Mouse (Mus musculus) left cerebral cortex, adult 18-20 months (tissue): ENCODE results near the gene Dctn1. TPM values are rescaled to one million over a fixed set of nuclear protein-coding genes. Genes with fewer than 3 reads are reported as not detected.
A peak's percentile ranks its signal among the peaks of the same experiment; 100 is the strongest.

Experiments used
- DNase-seq, 2 experiments: peaks; one replicate each; pipeline ENCODE4 v3.0.0; 2021 to 2022; ENCODE audit warnings: low spot score in 2 of 2, mixed read lengths in 1 of 2
- total RNA-seq, 2 experiments: library from RNA; stranded (reverse); gene quantifications; 2 replicates each; pipeline ENCODE4 v1.2.3; 2021

Gene Dctn1
- total RNA-seq, 2 experiments from 2014 or later = 369 to 374 TPM

DNA sequence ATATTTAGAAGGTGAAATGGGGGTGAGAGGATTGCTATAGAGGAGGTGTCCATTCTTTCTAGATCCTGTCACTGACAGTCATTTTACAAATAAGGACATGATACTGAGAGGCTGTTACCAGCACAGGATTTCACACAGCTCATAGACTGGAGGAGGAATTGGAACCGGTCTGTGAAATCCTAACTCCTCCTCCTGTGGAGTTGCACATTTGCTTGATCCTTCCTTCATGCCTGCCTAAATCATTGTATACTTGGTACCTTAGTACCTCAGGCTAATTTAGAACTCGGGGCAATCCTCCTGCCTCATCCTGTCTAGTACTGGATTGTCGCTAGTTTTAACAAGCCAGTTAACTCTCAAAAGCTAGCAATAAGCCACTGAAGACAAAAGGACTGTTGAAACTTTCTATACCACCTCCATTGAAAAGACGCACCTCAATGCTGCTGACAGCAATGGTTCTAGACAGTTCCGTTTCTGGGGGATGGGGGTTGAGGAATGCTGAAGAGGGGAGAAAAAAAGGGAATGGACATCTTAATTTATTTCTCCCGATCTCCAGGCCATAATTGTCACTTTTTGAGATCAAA, 604 bp upstream of the Dctn1 start:
- DNase-seq = no peak

DNA sequence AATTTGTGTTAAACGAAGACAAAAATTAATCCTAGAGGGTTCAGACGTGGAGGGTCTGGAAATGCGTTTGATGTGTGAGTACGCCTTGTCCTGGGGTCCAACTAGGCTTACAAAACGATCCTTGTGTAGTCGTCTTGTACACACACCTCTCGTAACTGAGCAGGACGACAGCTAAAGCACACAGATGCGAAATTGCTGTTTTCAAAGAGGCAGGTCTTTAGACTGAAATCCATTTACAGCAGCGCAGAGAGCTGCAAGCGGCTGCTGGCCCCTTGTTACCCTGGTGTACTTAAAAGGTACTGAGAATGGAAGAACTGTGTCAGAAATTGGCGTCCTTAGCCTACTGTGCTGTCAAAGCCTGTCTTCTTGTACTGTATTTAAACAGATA, 517 bp downstream of the Dctn1 start:
- DNase-seq = no peak

DNA sequence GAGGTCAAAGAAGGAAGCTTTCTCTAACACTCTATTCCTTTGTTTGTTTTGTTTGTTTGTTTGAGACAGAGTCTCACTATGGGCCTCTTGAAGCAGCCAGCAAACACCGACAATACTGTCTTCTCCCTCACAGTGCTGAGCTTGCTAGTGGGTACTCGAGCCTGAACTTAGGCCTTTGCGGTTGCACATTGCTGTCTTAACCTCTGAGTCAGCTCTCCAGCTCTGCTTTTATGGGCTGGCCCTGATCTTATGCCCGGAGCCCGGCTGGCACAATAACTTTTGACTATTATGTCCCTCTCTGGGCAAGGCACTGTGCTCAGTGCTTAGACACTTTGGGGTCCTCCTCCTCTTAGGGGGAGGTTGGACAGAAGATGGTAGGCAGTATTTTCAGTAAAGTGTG, 4.2 kb downstream of the Dctn1 start:
- DNase-seq = no peak

DNA sequence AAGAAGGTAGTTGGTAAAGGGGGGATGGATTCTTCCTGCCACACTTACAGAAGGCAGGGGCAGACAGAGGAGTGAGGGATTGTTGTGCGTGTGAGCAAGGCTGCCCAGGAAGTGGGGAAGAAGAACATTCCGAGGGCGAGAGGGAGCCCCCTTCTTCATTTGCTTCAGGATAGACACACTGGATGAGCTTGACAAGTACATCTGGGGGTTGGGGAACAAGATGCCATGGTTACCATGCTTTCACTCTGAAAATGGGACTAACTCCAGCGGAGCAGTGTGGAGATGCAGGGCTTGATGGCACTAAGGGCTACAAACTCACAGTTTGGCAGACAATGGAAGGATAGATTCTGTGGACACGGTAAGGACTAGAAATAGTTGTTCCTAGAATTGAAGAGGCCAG, 5.3 kb downstream of the Dctn1 start:
- no peak for DNase-seq

DNA sequence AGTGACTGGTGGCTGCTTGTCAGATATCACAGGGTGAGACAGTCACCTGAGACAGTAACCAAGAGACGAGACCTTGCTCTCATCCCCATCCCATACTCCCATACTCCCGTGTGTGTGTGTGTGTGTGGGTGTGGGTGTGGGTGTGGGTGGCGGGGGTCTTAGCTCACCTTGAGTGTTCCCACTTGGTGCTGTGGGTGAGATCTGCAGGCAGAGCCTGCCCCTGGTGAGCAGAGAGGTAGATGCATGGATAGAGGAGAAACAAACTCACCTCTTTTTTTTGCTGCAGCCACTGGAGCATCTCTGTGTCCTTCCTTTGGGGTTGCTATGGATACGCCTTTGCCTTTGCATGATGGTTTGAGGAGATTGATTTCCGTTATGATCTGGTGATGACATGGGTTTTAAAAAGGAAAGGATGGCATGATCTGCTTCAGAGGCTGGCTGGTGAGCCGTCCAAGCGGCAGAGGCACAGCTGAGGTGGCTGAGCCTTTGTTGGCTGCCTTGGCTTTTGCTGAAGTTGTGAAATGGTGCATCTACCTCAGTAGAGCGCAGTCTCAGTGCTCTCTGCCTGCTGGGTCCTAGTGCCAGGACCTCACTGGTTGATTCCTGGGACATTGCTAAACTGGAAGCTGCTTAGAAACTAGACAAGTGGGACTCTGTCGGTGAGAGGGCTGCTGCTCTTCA, 6.7 kb downstream of the Dctn1 start:
- DNase-seq = peak; percentile 73 to 82

DNA sequence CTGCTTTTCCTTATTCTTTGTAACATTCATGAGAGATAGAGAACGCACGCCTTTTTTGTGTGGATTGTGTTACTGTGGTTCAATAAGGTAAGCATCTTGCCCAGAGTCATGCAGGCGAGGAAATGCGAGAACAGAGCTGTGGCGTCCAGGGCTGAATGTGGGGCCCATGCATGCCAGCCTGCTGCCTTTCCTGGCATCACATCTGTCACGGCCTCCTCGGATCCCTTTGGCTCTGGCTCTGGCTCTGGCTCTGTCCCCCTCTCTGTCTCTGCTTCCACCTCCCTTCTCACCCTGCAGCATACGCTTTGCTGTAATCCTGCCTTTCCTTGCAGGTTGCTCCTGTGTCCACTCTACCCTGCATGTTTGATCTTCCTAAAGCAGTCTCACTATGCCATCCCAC, 10.3 kb downstream of the Dctn1 start:
- DNase-seq = no peak

DNA sequence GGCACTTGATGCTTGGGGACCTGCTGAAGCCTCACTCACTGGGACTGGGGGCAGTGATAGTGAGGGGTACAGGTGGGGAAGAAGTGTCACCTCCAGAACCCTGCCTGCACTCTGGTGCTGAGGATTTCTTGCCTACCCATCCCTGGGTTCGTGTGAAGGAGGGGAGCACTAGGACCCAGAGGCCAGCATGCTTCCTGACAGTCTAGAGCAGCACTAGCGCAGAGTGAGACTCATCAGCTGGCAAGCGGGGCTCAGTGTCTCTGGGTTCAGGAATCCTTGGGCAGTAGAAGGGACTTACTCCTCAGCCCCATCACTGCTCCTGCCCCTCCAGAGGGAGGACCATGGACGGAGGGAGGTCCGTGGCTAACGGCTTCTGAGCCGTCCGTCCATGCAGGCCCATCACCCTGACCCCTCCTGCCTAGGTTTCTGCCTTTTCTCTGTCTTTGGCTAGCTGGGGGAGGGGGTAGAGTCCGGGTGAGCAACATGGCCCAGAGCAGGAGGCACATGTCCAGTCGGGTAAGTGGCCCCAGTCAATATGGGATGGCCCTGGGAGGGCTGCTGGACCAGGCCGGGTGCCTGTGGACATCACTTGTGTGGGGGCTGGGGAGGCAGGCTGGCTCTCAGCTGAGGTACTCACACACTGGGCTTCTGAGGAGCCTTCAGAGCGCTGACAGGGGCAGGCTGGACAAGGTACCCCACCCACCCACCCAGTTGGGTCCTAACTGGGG, 13.8 kb downstream of the Dctn1 start:
- DNase-seq = peak; percentile 86 to 87

DNA sequence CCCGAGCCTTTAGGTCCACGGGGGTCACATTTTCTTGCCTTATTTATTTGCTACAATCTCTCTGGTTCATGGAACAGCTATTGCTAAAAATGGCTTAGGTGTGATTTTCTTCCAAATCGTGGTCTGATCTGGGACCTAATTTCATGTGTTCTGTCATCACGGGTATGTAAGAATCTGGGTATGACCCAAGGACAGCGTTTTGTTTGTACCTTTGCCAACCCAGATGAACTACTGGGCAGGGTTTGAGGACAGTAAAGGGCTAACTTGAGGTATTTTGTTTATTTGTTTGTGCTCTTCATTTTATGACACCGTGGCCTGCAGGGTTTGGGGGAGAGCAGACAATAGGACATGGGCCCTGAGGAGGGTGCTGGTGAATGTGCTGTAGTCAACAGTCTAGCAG, 14.9 kb downstream of the Dctn1 start:
- no peak for DNase-seq

DNA sequence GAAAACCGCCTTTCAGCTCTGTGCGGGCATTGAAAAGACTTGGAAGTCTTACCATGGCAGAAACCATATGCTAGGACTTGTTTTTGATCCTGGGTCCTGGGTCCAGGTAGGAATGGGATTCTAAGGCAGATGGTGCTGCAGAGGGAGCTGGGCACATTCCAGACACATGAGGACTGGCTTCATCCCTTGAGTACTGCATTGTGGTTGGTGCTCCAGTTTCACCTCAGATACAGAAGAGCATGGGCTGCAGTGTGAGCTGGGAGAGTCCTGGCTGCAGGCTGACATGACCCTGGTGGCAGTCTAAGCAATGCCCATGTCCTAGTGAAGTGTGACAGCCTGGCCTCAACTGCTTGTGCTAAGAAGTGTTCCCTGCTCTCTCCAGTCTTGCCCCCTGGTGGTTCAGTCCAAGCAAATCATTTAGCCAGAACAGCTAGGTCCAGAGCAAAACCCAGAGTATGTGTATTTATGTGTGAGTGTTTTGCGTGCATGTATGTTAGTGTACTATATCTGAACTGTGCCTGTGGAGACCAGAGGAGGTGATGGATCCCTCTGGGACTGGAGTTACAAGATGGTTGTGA, 19.2 kb downstream of the Dctn1 start:
- no peak for DNase-seq

DNA sequence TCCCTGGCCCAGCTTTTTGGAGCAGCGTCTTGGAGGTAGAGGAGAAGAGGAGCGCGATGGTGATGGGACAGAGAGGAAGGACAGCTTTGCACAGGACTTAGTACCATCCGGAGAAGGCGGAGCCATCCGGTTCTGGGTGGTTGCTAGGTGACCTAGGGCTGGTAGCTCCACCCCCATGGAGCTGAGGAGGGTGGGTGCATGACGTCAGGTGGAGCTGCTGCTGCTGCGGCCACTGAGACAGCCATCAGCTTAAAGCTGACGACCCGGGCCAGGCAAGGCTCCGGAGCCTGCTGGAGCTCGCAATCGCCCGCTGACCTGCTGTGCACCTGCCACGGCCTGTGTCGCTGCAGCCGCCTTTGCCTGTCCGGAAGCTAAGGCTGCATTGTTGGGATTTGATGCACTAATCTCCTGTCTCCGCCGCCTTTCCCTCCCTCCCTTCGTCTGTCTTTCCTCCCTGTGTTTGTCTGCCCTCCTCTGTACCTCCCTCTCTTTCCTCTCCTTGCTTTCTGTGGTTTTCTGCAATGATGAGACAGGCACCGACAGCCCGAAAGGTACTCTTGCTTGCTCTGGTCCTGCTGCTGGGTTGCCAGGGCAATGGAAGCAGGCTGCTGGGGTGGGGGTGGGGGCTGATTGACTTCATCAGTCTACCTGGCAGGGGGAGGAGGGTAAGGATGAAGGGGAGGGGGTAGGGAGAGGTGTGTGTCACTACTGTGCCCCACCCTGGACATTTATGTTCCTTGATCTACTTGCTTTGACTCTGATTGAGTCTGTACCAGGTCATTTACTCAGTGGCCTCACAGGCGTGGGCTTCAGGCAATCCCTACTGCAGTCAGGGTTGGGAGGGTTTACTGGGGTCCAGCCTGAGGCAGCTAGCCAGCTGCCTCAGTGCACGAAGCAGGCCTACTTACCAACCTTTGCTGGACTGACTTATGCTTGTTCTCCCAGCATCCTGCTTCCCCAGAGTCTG, 20.5 kb downstream of the Dctn1 start:
- DNase-seq = peak; percentile 89 to 90

DNA sequence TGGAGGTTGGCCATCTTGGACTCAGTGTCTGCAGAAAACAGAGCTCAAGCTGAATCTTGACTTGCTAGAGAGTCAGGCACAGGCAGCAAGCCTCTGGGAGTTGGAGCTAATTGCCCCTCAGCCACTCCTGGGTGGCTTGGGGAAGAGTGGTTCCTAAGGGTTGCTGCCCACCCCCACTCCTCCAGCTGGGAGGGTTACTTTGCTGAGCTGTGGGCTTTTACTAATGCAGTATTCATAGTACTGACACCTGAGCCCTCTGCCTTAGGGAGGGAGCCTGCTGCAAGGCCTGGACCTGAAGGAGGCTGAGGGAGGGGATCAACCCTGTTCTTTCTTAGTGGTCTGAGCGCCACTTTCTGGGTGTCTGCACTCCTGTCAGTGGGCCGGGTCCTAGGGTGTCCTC, 21.2 kb downstream of the Dctn1 start:
- DNase-seq = no peak

DNA sequence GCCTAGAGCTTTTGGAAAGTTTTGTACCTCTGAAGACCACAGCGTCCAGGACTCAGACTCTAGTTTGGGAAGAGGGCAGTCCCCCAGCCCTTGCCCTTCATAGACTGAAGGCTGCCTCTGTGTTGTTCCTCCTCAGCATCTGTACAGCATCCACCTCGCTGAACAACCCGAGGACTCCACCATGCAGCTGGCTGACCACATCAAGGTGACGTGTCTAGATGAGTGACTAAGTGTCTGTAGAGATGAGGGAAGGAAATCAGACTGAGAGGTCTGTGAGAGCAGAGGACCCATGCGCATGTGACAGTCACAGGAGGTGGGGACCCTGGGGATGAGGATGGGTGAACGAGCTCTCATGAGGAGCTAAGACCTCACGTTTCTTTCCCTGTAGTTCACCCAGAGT, 27.9 kb downstream of the Dctn1 start:
- DNase-seq = no peak

DNA sequence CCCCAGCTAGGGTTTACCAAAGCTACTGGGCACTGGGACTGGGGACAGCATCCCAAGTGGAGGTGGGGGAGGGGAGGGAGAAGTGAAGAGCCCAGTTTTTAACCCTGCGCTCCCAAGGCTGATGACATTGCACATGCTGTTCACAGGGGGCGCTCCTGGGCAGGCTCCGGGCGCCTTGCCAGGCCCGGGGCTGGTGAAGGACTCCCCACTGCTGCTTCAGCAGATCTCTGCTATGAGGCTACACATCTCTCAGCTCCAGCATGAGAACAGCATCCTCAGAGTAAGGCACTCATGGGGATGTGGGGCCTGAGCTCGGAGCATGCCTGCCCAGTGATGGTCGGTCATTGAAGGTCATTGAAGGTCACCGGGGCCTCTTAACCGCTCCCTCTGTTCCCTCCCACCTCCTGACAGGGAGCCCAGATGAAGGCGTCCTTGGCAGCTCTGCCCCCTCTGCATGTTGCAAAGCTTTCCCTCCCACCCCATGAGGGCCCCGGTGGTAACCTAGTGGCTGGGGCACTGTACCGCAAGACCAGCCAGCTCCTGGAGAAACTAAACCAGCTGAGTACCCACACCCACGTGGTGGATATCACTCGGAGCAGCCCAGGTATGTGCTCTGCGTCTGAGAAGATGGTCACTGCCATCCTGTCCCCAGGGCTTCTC, 31.8 kb downstream of the Dctn1 start:
- DNase-seq = peak; percentile 53 to 74

DNA sequence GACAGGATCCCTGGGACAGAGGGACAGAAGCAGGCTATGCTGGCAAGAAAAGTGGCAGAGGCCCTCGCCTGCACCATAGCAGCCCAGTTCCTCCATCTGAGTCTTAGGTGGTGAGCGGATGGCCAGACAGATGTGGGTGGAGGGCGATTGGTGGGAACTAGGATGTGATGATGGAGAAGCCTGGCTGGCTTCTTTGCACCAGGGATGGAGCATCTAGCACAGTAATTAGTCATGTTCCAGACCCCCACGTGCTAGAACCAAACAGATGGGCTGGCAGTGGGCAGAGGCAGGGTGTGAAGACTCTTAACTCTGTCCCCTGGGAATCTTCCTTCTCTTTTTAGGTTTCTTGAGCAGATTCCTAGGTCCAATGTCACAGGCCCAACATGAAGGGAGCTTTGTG, 37.6 kb downstream of the Dctn1 start:
- peak in 1 of 2 experiments; percentile 48 for DNase-seq

DNA sequence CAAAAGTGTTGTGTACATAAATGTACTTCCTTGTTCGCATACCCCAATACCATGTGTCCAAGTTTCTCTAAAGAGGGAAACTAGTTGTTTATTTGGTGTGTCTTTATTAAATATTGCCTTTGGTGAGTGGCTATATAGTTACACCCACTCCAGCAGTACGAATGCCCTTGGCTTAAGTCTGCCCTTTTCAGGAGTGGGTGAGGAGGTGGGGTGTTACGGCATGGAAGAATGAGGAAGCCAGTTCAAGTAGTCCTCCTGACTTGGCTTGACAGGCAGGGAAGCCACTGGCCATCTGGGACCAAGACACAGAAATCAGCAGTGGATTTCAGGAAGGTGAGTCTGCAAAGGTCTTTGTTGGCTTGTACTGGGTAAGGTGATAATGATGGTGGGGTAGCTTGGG, 40.1 kb downstream of the Dctn1 start:
- no peak for DNase-seq

DNA sequence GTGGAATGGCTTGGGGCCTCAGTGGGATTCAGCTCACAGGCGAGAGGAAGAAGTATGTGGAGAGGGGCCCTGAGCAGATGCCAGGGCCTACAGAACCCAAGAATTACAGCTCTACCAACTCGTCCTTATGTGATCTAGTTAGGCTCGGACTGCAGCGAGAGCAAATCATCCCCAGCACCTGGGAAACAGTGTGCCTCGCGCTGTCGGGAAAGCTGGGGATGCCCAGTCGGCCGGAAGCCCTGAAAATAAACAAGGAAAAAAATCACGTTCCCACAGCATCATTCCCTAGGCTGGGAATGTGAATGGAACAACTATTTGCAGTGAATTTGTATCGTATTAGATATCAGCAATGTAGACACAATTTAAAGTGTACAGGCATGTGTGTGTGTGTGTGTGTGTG, 40.6 kb downstream of the Dctn1 start:
- no peak for DNase-seq

DNA sequence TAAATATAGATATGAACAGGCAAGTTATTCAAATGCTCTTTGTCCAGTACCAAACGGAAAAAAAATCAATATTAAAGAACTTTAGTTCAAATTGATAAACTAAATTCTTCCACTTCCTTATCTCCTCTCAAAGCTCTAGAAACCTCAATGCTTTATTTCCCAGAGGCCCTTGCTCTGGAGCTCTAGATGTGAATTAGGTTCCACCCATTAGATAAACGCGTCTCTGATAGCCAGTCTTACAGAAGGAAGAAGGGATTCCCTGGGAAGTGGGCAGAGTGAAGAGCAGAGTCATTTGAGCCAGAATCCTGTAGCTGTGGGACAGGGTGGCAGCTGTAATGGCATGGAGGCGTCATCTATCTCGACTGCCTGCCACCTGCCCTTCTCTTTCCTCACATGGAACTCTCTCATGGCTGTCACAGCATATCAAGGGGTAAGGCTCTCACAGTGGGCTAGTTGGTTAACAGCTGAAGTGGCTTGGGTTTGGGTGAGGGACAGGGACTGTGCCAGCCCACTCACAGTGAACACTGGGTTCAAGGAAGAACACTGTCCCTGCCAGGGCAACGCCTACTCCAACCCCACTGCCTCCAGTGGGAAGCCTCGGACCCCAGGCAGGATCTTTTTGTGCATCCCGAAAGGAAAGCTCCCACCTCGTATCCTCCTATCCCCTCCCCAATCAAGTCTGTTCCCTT, 41.8 kb downstream of the Dctn1 start:
- DNase-seq = no peak

DNA sequence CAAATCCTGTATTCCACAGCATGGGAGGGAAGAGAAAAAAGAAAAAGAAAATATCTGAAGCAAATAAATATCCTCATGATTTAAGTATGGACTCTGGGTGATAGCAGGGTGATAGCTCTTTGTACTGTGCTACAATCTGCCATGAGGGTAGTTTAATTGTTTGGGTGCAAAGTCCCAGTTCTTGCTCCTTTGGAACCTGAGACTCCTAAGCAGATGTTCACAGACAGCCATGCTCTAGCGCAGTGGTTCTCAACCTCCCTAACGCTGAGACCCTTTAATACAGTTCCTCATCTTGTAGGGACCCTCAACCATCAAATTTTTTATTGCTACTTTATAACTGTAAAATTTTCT, 42.3 kb downstream of the Dctn1 start:
- no peak for DNase-seq

DNA sequence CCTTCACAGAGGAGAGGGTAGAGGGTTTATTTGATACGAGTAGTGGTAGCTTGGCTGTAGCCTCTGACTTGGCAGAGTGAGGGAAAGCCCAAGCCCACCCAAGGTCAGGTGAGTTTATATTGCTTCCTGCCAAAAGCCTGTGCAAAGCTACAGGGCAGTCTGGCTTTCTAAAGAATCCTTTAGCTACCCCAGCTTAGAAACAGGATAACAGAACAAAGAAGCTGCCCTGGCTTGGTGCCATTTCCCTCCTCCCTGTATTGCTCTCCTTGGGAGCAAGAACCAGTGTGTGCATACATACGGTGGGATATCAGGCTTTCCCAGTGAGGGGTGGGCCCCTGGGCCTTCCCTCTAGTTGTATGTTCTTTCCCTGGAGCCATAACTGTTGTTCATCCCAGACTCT, 44.8 kb downstream of the Dctn1 start:
- DNase-seq = no peak

DNA sequence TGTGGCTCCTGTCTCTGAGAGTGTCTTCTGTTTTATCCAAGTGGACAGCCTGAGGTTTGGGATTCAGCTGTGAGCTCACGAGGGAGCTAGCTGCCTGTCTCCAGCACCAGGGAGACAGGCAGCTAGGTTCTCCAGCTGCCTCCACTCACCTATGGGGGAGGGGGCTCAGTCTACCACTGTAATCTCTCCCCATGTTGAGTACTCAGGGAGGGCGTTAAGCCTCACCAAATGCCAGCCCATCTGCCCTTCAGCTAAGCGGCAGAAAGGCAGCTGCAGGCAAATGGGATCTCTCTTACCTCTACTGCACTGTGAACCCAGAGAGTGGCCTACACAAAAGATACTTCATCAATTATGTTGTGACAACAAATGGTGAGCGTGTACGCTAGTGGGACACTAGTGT, 45.8 kb downstream of the Dctn1 start:
- no peak for DNase-seq
